Comparison of ENCODE assay signal across 18 mouse cellular contexts in genomic region chr12:98303013-98303412, GRCm38 (mm10). TPM values are rescaled to one million over a fixed set of nuclear protein-coding genes. Genes with fewer than 3 reads are reported as not detected.
"Had no signal": no experiment of that assay in that cellular context is flagged by ENCODE, and none has a peak within 500 bp of the region (broad histone marks: within the 10 kb centered on the region; RNA-seq: fewer than 3 reads in every experiment).

No protein-coding gene starts in this region.

- H3K4me3 ChIP-seq: left cerebral cortex, adult 2 months; lung, embryonic 15.5 days; megakaryocyte, embryonic 14.5 days; midbrain, embryonic 10.5 days; midbrain, embryonic 13.5 days; neural tube, embryonic 12.5 days; neural tube, embryonic 15.5 days had no signal

- H3K9ac ChIP-seq: liver, embryonic 14.5 days; lung, embryonic 15.5 days; midbrain, embryonic 13.5 days; neural tube, embryonic 12.5 days; neural tube, embryonic 15.5 days had no signal

- ATAC-seq: midbrain, embryonic 13.5 days had no signal

- H3K27me3 ChIP-seq: lung, embryonic 15.5 days; megakaryocyte, embryonic 14.5 days; midbrain, embryonic 13.5 days; neural tube, embryonic 12.5 days; neural tube, embryonic 15.5 days had no signal

- H3K36me3 ChIP-seq: lung, embryonic 15.5 days; midbrain, embryonic 10.5 days; midbrain, embryonic 13.5 days; neural tube, embryonic 12.5 days; neural tube, embryonic 15.5 days had no signal

- DNase-seq: kidney, adult 2 months; kidney, postnatal 10 days; kidney, postnatal 36 days; layer of hippocampus, postnatal 36 days; lung, adult 18-20 months; lung, postnatal 10 days; lung, postnatal 36 days; thymus, adult 18-20 months; thymus, postnatal 36 days had no signal

- H3K4me1 ChIP-seq: lung, embryonic 15.5 days; megakaryocyte, embryonic 14.5 days; neural tube, embryonic 12.5 days; neural tube, embryonic 15.5 days had no signal

- H3K4me2 ChIP-seq: lung, embryonic 15.5 days; midbrain, embryonic 13.5 days; neural tube, embryonic 12.5 days; neural tube, embryonic 15.5 days had no signal

- H3K27ac ChIP-seq: left cerebral cortex, adult 2 months; liver, embryonic 14.5 days; lung, embryonic 15.5 days; midbrain, embryonic 10.5 days; midbrain, embryonic 13.5 days; neural tube, embryonic 12.5 days; neural tube, embryonic 15.5 days had no signal

- H3K9me3 ChIP-seq: lung, embryonic 15.5 days; megakaryocyte, embryonic 14.5 days; midbrain, embryonic 10.5 days; midbrain, embryonic 13.5 days; neural tube, embryonic 12.5 days; neural tube, embryonic 15.5 days had no signal

RNA-seq across cellular contexts. Expression of gene Gpr65, which starts 34.6 kb away (rescaled TPM):
- total RNA-seq: layer of hippocampus, postnatal 10 days; layer of hippocampus, postnatal 36 days had no signal
